Mouse (Mus musculus) midbrain, embryonic 15.5 days (tissue): ENCODE measurements around the gene Tdp2. TPM values are rescaled to one million over a fixed set of nuclear protein-coding genes. Genes with fewer than 3 reads are reported as not detected.

Experiments used
- ATAC-seq: fragments of 200-750 bp; cut with Nextera tagmentation; replicated peaks from 2 replicates; pipeline ENCODE4 v1.8.0; 2017; ENCODE audit warnings: moderate TSS enrichment
- H3K27ac ChIP-seq: fragments of 300-500 bp; sonication (generic); 2 replicates; pipeline ENCODE4 v1.5.1; 2015; ENCODE audit warnings: mild to moderate bottlenecking, inconsistent platforms
- H3K27me3 ChIP-seq: fragments of 300-500 bp; sonication (generic); replicated peaks from 2 replicates; pipeline ENCODE4 v1.6.1; 2015; ENCODE audit warnings: inconsistent platforms
- H3K36me3 ChIP-seq: fragments of 300-500 bp; sonication (generic); replicated peaks from 2 replicates; pipeline ENCODE4 v1.6.1; 2015; ENCODE audit warnings: inconsistent platforms
- H3K4me1 ChIP-seq: fragments of 300-500 bp; sonication (generic); 2 replicates; pipeline ENCODE4 v1.6.1; 2015; ENCODE audit warnings: inconsistent platforms
- H3K4me2 ChIP-seq: fragments of 300-500 bp; sonication (generic); 2 replicates; pipeline ENCODE4 v1.6.1; 2015; ENCODE audit warnings: inconsistent platforms, mild to moderate bottlenecking, moderate library complexity
- H3K4me3 ChIP-seq: fragments of 300-500 bp; sonication (generic); 2 replicates; pipeline ENCODE4 v1.5.1; 2015; ENCODE audit warnings: mild to moderate bottlenecking, inconsistent platforms
- H3K9ac ChIP-seq: fragments of 300-500 bp; sonication (generic); 2 replicates; pipeline ENCODE4 v1.6.1; 2015; ENCODE audit warnings: mild to moderate bottlenecking, inconsistent platforms
- H3K9me3 ChIP-seq: fragments of 300-500 bp; sonication (generic); 2 replicates; pipeline ENCODE4 v1.6.1; 2016; ENCODE audit warnings: inconsistent platforms
- WGBS: fragments of 180-500 bp; shearing (Covaris S2); methylation state at CpG from one replicate; pipeline ENCODE4 v1.1.7; 2015; ENCODE audit warnings: mixed read lengths; 5-methylcytosine and 5-hydroxymethylcytosine counted together
- polyA plus RNA-seq: library from polyadenylated mRNA; unstranded; fragments of >200 nt; fragmentation: Nextera tagmentation; extraction: Ambion mirVana; gene quantifications from 2 replicates; pipeline ENCODE4 v1.2.1, GENCODE M21; 2015

Gene Tdp2
- polyA plus RNA-seq, 1 experiment from 2014 or later, result 33.2 TPM

DNA sequence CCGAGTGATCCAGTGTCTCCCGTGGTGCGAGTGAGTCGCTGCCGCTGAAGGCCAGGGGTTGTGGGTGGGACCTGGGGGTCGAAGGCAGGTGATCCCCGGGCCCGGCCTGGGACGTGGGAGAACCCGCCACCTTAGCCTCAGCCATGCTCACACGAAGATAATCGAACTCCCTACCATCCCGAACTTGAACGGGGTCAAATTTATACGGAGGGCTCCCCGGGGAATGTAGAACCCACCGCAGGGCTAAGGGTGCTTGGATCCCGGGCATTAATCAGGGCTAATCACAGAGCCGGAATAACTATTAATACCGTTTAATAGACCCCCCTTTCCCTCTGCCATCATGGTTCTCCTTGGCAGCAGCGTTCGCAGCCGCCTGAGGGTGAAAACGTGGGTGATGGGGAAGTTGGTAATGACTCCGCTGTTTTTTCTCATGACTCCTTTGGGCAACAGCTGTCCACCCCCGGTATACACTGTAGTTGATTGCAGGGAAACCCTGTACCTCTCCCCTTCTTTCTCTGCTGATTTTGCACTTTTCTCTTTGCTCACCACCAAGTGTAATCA lies 29.3 kb upstream of the Tdp2 start:
- peak overlapping the region; percentile 96 for H3K27ac ChIP-seq
- H3K4me1 ChIP-seq, result peaks cover 32% of the 10 kb centered on the region
- peak overlapping the region; percentile 87 for H3K4me2 ChIP-seq
- H3K27me3 ChIP-seq, result no peaks in the 10 kb centered on the region
- H3K9ac ChIP-seq, result peak overlapping the region; percentile 74
- WGBS, result under 1% methylated on average over 26 of the region's 26 CpGs
- no peaks in the 10 kb centered on the region for H3K9me3 ChIP-seq
- peak overlapping the region; percentile 83 for H3K4me3 ChIP-seq
- ATAC-seq, result no peak
- H3K36me3 ChIP-seq, result peaks cover 6% of the 10 kb centered on the region; the same call in 1 of the 2 replicates

DNA sequence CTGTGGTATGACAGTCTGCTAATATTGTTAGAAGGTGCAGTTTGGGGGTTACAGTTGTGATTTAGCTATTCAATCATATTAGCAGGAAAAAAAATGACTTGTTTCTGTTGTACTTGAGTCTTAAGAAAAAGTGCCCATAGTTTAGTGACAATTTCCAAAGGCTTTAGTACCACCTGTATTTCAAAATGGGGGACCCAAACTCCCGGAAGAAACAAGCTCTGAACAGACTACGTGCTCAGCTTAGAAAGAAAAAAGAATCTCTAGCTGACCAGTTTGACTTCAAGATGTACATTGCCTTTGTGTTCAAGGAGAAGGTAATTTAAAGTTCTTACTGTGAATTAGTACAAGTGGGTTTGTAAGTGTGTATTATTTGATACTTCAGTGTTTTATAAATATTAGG lies 28.3 kb upstream of the Tdp2 start:
- H3K4me1 ChIP-seq, result peaks cover 32% of the 10 kb centered on the region
- 9% methylated on average over 2 of the region's 2 CpGs for WGBS
- no peak overlapping the region for H3K27ac ChIP-seq
- peak overlapping the region; percentile 87 for H3K4me2 ChIP-seq
- ATAC-seq, result no peak
- peaks cover 10% of the 10 kb centered on the region; the same call in 1 of the 2 replicates for H3K36me3 ChIP-seq
- H3K27me3 ChIP-seq, result no peaks in the 10 kb centered on the region
- H3K9me3 ChIP-seq, result no peaks in the 10 kb centered on the region
- peak overlapping the region; percentile 74 for H3K9ac ChIP-seq
- H3K4me3 ChIP-seq, result peak overlapping the region; percentile 83

DNA sequence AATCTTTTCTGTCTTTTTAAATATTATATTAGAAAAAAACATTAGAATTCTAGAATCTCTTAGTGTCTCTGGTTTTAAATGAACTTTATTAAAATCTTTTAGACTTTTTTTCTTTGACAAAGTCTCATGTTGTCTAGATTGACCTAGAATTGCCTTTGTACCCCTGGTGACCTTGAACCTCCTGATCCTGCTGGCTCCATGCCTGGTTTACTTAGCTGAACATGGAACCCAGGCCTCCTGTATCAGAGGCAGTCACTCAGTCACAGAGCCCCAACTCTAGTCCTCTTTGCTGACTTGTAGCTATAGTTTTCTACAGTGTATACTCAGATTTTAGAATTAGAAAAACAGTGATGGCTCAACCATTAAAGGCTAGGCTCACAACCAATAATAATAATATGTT lies 25.4 kb upstream of the Tdp2 start:
- peaks cover 29% of the 10 kb centered on the region for H3K4me1 ChIP-seq
- peaks cover 24% of the 10 kb centered on the region for H3K36me3 ChIP-seq
- no peak overlapping the region for H3K27ac ChIP-seq
- no peak overlapping the region for H3K4me3 ChIP-seq
- no peaks in the 10 kb centered on the region for H3K27me3 ChIP-seq
- H3K9me3 ChIP-seq, result no peaks in the 10 kb centered on the region
- H3K9ac ChIP-seq, result no peak overlapping the region
- ATAC-seq, result no peak
- no peak overlapping the region for H3K4me2 ChIP-seq

DNA sequence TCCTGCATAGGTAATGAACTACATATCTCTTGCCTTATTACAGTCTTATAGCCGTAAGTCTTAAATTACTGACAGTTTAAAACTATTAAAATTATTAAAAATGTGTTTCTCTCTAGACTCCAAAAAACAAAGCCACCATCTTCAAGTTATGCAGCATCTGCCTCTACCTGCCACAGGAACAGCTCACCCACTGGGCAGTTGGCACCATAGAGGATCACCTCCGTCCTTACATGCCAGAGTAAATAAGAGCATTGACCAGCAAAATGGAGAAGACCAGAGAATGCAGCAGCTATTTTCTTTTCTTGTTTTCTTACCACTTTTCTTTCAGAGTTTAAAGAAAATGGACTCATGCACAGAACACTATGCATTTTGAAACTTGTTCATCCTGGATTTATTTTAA lies 19.0 kb upstream of the Tdp2 start:
- Histone ChIP-seq H3K36me3 (peaks cover 39% of the 10 kb centered on the region), H3K27me3 (no peaks in the 10 kb centered on the region), H3K27ac (no peak overlapping the region), H3K4me1 (no peaks in the 10 kb centered on the region), H3K4me2 (no peak overlapping the region), H3K9ac (no peak overlapping the region), H3K4me3 (no peak overlapping the region), H3K9me3 (no peaks in the 10 kb centered on the region)
- ATAC-seq, result no peak
- 97% methylated on average over 2 of the region's 2 CpGs for WGBS

DNA sequence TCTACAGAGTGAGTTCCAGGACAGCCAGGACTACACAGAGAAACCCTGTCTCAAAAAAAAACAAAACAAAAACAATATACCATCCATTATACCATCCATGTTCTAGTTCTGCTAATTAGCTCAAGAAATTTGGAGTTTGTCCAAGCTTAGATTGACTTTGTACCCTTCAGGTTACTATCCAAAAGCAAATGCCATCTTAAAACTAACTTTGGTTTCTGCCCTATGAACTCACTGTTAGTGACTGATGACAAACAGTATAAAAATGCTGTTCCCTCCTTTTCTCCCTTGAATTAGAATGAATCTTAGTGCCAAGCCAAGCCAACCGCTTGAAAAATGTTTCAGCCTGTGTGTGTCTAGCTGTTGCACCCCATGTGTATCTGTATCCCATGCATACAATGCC lies 16.9 kb upstream of the Tdp2 start:
- WGBS, result 83% methylated on average over 1 of the region's 1 CpGs
- peaks cover 37% of the 10 kb centered on the region for H3K36me3 ChIP-seq
- H3K27ac ChIP-seq, result no peak overlapping the region

DNA sequence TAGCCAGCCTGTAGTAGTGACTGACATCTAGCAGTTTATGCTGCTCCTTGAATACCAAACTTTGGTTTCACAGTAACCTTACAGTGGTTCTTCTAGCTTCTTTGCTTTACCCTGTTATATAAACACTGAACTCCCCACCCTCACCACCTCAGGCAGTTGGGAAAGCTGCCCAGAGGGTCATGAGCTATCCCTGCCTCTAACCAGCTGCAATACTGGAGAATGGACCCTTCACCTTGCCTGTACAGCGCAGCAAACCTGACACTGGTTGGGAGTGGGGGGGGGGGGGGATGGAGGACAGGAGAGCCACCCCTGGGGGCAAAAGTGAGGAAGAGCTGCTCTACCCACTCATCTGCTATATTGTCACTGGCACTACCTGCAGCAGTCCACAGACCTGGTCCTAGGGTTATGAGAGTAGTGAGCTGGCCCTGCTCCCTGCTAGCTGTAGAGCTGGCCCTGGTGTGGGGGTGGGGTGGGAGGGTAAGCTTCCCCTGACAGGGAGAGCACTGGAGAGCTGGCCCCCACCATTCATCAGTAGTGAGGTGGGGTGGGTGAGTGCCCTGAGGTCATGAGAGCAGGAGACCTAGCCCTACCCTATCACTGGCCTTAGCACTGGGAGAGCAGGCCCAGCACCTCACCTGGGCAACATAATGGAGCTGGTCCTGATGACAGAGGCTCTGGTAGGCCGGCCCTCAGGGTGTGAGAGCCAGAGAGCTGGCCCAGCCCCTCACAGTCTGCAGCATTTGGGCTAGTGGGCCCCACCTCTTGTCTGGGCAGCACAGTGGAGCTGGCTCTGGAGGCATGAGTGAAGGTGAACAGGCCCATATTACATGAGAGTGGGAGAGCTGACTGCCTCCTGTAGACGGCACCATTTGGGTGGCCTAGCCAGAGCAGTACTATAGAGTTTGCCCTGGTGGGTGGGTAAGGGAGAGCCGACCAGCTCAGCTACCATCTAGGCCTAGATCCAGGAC lies 15.1 kb upstream of the Tdp2 start:
- Histone ChIP-seq H3K4me2 (no peak overlapping the region), H3K27me3 (no peaks in the 10 kb centered on the region), H3K4me3 (no peak overlapping the region), H3K4me1 (no peaks in the 10 kb centered on the region), H3K9ac (no peak overlapping the region), H3K9me3 (no peaks in the 10 kb centered on the region), H3K36me3 (peaks cover 21% of the 10 kb centered on the region), H3K27ac (no peak overlapping the region)
- WGBS, result 67% methylated on average over 4 of the region's 4 CpGs
- peak; percentile 82 for ATAC-seq

More for the DNA sequence above, 16.9 kb upstream of the Tdp2 start:
- Histone ChIP-seq H3K4me1 (no peaks in the 10 kb centered on the region), H3K27me3 (no peaks in the 10 kb centered on the region), H3K4me3 (no peak overlapping the region), H3K9ac (no peak overlapping the region), H3K4me2 (no peak overlapping the region), H3K9me3 (no peaks in the 10 kb centered on the region)
- no peak for ATAC-seq

DNA sequence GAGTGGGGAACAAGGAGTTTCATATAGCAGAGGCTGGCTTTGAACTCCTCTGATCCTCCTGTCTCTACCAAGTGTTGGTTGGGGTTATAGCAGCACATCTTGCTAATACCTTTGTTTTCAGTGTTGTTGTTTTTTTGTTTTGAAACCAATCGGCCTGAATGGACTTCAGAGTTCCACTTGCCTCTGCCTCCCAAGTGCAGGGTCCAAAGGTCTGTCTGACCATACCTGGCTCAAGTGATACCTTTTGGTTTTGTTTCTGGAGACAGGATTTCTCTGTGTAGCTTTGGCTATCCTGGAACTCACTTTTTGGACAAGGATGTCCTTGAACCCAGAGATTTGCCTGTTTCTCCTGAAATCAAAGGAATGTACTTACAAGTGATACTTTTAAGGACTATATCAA lies 11.5 kb upstream of the Tdp2 start:
- ATAC-seq, result no peak
- H3K27ac ChIP-seq, result no peak overlapping the region
- H3K9me3 ChIP-seq, result no peaks in the 10 kb centered on the region
- no peaks in the 10 kb centered on the region for H3K27me3 ChIP-seq
- H3K36me3 ChIP-seq, result no peaks in the 10 kb centered on the region
- no peak overlapping the region for H3K9ac ChIP-seq
- WGBS, result 70% methylated on average over 1 of the region's 1 CpGs
- no peak overlapping the region for H3K4me3 ChIP-seq
- no peaks in the 10 kb centered on the region for H3K4me1 ChIP-seq
- no peak overlapping the region for H3K4me2 ChIP-seq

DNA sequence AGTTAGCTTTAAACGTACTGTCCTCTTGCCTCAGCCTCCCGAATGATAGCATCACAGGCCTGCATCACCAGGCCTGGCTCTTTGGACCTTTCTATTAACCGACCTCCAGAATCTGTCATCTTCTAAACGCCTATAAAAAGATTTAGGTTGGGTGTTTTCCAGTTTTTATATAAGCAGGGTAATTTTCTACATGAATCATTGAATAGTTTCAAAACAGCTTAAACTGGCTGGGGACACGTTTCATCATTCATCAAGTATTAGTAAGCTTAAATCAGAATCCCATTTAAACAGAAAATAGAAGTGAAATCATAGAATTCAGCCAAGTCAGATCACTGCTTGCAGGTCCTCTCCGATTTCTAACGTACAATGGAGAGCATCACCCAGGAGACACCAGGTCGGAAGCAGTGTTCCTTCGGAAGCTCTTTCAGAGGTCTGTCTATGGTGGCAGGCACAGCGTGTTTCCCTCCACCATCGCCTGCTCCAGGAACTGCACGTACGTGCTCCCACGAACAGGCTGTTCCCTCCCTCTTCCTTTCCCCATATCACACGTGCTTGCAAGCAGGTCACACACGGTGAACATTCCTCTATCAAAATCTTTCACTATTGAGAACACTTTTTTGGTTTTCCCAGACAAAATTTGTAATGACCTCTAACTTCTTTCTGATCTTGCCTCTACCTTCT lies 8.7 kb upstream of the Tdp2 start:
- H3K9me3 ChIP-seq, result no peaks in the 10 kb centered on the region
- no peak overlapping the region for H3K27ac ChIP-seq
- H3K4me1 ChIP-seq, result no peaks in the 10 kb centered on the region
- H3K36me3 ChIP-seq, result no peaks in the 10 kb centered on the region
- no peaks in the 10 kb centered on the region for H3K27me3 ChIP-seq
- no peak for ATAC-seq
- 87% methylated on average over 16 of the region's 16 CpGs for WGBS
- H3K9ac ChIP-seq, result no peak overlapping the region
- no peak overlapping the region for H3K4me3 ChIP-seq
- no peak overlapping the region for H3K4me2 ChIP-seq

DNA sequence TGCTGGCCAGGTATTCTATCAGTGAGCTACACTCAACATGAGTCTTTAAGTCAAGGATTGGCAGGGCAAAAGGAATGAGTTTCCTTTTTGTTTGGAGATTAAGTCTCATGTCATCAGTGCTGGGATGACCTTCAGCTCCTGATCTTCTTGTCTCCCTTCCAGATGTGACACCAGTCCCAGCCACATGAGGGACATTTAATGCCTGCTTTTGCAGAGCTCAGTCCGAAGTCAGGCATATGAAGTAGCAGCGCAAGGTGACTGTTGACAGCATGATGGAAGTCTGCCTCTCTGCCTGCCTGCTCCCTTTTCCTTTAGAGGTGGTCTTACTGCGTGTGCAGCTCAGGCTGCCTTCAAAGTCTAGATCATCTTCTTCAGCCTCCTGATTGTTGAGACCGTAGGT lies 6.8 kb upstream of the Tdp2 start:
- no peak for ATAC-seq
- Histone ChIP-seq H3K9ac (no peak overlapping the region), H3K4me1 (no peaks in the 10 kb centered on the region), H3K4me3 (no peak overlapping the region), H3K27ac (no peak overlapping the region), H3K36me3 (no peaks in the 10 kb centered on the region), H3K27me3 (no peaks in the 10 kb centered on the region), H3K9me3 (no peaks in the 10 kb centered on the region), H3K4me2 (no peak overlapping the region)
- WGBS, result 94% methylated on average over 4 of the region's 4 CpGs

DNA sequence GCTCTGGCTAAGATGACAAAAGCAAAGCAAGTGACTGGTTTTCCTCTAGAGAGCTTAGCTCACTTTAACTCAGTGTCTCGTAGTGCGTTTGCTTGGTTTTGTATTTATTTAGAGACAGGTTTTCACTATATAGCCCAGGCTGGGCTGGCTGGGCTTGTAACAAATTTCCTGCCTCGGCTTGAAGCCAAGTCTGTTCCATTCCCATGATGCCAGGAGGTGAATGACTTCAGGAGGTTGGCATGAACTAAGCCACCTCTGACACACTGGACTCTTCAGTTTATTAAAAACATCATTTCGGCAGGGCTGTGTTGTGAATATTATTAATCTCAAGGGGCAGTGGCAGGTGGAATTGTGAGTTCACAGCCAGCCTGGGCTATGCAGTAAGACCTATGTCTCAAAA lies 5.9 kb upstream of the Tdp2 start:
- Histone ChIP-seq H3K4me3 (no peak overlapping the region), H3K4me2 (no peak overlapping the region), H3K27ac (no peak overlapping the region), H3K9ac (no peak overlapping the region), H3K36me3 (no peaks in the 10 kb centered on the region), H3K4me1 (peaks cover 2% of the 10 kb centered on the region), H3K27me3 (no peaks in the 10 kb centered on the region), H3K9me3 (no peaks in the 10 kb centered on the region)
- no peak for ATAC-seq
- WGBS, result 92% methylated on average over 4 of the region's 4 CpGs

DNA sequence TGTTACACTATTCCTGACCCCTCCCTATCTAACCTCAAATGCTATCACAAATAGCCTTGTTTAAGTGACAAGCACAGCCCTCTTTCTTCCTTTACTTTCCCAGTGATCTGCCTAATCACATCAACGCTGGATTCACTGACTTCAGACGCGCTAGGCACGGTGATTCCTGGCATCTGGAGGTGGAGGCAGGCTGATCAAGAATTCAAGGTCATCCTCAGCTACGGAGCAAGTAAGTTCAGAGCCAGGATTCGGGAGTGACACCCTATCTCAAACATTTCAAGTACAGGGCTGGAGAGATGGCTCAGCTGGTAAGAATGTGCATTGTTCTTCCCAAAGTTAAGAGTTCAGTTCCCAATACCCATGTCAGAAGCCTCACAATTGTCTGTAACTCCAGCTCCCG lies 5.4 kb upstream of the Tdp2 start:
- H3K36me3 ChIP-seq, result no peaks in the 10 kb centered on the region
- no peak overlapping the region for H3K27ac ChIP-seq
- H3K9ac ChIP-seq, result no peak overlapping the region
- H3K27me3 ChIP-seq, result no peaks in the 10 kb centered on the region
- H3K4me2 ChIP-seq, result no peak overlapping the region
- H3K4me1 ChIP-seq, result peaks cover 5% of the 10 kb centered on the region
- H3K4me3 ChIP-seq, result no peak overlapping the region
- ATAC-seq, result no peak
- 84% methylated on average over 7 of the region's 7 CpGs for WGBS
- H3K9me3 ChIP-seq, result no peaks in the 10 kb centered on the region

DNA sequence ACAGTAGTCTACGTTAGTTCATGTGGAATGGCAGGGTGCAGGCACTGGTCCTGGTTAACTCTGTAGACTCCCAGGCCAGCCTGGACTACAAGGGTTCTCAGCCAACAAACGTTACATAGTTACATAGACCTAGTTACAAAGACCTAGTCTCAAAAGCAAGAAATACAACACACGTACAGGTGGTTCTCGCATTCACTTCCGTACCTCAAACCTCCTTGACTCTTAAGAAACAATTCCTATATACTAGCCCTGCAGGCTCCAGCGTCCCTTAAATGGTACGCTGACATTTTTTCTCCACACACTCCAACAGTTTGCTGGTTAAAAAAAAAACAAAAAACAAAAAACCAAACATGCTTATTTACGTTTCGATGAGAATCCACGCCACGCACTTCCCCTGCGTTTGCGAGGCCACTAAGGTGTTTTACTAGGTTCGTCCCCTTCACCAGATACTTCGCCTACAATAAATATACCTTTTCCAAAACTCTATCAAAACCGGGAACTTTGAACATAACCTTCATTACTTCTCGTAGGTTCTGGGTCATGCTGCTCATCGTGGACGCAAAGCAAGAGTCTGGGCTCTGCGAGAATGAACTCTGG lies 625 bp upstream of the Tdp2 start:
- H3K27ac ChIP-seq, result peak overlapping the region; percentile 89

More for the DNA sequence above, 625 bp upstream of the Tdp2 start:
- H3K9me3 ChIP-seq, result no peaks in the 10 kb centered on the region
- peak overlapping the region; percentile 98 for H3K4me3 ChIP-seq
- H3K36me3 ChIP-seq, result no peaks in the 10 kb centered on the region
- no peak for ATAC-seq
- H3K9ac ChIP-seq, result peak overlapping the region; percentile 91
- peak overlapping the region; percentile 67 for H3K4me2 ChIP-seq
- no peaks in the 10 kb centered on the region for H3K27me3 ChIP-seq
- 3% methylated on average over 20 of the region's 20 CpGs for WGBS
- H3K4me1 ChIP-seq, result peaks cover 34% of the 10 kb centered on the region
